Mouse (Mus musculus) erythroblast, embryonic 14.5 days (primary cell): Measurements from ENCODE around the gene Fam83d.

ENCODE experiments used
- GATA1 ChIP-seq: IDR thresholded peaks from 2 replicates; pipeline ENCODE4 v1.6.1; 2012; ENCODE audit warnings: low read length, inconsistent platforms, mixed read lengths
- TAL1 ChIP-seq: IDR thresholded peaks from 3 replicates; pipeline ENCODE4 v1.6.1; 2012; ENCODE audit warnings: low read length, inconsistent platforms, mixed read lengths

DNA sequence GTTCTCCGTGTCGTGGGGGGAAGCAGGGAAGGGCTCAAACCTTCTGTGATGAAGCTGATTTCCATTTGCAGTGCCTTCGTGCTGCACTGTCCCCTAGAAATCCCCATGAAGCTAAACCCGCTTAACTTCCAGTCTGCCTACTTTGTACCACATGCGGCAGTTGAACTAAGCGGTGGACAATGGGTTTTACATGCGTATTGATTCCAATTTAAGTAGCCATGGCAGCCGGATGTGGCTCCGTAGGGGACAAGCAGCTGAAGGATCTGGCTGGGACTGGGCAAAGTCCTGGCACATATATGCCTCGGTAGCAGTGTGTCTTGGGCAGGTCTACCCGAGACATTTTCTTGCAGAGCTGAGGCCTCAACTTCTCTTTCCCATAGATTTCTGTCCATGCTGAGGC is 29.3 kb upstream of the Fam83d start:
- TF ChIP-seq TAL1: no peak
- TF ChIP-seq GATA1: no peak
